Mouse (Mus musculus) layer of hippocampus, adult 2 months (tissue): ENCODE data around the gene Gm20538. TPM values are rescaled to one million over a fixed set of nuclear protein-coding genes. Genes with fewer than 3 reads are reported as not detected.
A peak's percentile ranks its signal among the peaks of the same experiment; 100 is the strongest.

ENCODE experiments used
- DNase-seq, 2 experiments: peaks; one replicate each; pipeline ENCODE4 v3.0.0; 2022; ENCODE audit warnings: low spot score in 2 of 2
- H3K27ac ChIP-seq: fragments of 200-600 bp; 2 replicates; pipeline ENCODE4 v1.8.1; 2022
- H3K4me3 ChIP-seq: fragments of 200-600 bp; 2 replicates; pipeline ENCODE4 v1.8.1; 2022; ENCODE audit warnings: mild to moderate bottlenecking
- CTCF ChIP-seq: fragments of 200-600 bp; conservative IDR thresholded peaks from 2 replicates; pipeline ENCODE4 v1.8.1; 2022; ENCODE audit warnings: antibody characterized with exemption, mild to moderate bottlenecking, moderate library complexity
- total RNA-seq, 2 experiments: library from RNA; stranded (reverse); gene quantifications; 2 replicates each; pipeline ENCODE4 v1.2.3; 2021

Gene Gm20538
- total RNA-seq, 2 experiments from 2014 or later = not detected

DNA sequence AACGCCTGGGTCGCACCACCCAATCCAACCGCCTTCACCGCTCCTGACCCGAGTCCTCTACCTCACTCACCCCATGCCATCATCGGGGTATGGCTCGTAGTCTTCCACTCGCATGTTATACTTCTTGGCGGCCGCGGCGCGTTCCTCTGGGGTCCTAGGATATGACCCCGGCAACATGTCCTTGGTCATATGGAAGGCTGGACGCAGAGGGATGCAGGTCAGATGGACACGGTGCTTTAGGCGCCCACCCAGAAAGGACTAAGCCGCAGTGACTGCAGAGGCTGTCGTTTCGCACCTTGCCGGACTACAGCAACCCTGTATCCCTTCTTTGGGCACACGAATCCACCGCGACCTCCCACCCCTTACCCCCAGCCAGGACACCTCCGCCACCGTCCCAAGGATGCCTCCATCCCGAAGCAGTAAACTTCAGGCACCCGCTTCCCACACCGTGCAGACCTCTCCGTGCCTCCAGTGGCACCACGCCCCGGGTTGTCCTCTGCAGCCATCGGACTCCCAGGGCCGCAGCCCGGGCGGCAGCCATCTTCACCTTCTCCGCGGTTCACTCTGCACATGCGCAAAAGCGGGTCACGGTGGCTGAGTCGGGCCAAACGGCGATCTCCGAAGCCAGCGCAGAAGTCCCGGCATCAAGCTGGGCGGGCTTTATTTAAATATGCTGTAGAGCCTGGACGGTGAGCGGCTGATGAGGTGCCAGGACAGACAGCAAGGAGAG is 2.4 kb upstream of the Gm20538 start, which contains the start of gene Ndufb8:
Gene Ndufb8, minus strand, starts transcription at position 580 of the 730 bp plus-strand sequence.
- Histone ChIP-seq H3K27ac (peak within 1 kb of the TSS; percentile 96), H3K4me3 (peak within 1 kb of the TSS; percentile 85)
- peak; percentile 93 to 98 for DNase-seq
- no peak for TF ChIP-seq CTCF

DNA sequence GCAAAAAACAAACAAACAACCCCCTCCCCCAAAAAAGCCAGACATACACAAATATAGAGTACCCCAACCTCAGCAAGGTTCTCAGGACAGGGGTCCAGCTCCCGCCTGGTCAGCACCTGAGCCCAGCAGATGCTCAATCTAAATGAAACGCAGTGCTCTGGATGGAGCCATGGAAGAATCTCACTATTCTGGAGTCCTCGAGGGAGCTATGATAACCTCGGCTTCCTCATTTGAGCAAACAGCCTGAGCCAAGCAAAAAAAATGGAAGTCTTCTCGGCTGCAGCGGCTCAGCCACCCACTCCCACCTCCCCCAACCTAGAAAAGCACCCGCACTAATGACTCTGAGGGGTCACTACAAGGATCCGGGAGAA is 1.8 kb upstream of the Gm20538 start:
- no peak for DNase-seq
- Histone ChIP-seq H3K4me3 (peak overlapping the region; percentile 85), H3K27ac (peak overlapping the region; percentile 96)
- TF ChIP-seq CTCF = no peak

DNA sequence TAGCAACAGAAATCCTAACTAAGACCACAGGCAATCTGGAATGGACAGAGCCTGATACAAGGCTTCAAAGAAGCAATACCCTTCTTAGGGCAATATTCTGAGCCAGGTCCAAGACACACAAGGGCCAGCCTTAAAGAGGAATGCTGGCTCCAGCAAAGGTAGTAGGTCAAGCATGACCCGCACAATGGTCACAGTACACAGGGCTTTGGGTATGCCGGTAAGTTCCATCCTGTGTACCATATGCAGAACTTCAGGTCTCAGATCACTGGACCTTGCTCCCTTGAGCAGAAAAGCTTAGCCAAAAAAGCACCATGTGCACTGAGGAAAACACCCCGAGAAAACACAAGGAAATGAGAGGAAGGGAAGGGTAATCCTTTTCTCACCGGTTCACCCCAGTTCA is 655 bp upstream of the Gm20538 start:
- DNase-seq = no peak
- no peak for TF ChIP-seq CTCF
- Histone ChIP-seq H3K4me3 (no peak overlapping the region; the same call in 1 of the 2 replicates), H3K27ac (no peak overlapping the region)

DNA sequence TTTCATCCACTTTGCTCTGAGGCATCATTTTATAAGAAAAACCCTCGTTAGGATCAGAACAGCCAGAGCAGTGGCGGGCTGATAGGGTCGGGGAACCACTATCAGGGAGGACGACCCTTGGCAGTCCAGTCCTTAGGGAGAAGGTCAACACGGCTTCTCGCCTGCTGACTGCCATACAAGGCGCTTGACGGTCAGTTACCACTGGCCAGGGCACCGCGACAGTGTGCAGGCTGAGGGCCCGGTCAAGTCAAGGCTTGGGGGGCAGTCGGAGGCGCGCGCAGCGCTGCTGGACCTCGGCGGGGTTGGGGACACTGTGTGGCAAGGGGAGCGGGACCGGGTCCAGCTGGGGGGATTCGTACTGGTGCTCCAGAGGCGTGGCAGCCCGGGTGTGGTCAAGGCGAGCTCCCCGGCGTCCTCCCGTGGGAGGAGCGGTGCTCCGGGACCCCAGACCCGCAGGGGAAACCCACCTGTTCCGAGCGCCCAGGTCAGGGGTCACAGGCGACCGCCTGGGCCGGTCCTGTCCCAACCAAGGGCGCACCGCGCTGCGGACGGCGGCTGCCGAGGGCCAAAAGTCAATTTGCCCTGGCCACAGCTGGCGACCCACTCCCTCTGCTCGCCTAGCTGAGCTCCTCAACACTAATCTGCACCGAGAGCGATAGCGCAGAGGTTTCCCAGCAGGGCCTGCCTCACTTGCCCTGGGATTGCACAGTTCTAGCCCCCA is 7.2 kb downstream of the Gm20538 start, which contains the start of gene Sec31b:
Gene Sec31b, minus strand, starts transcription at position 544 of the 721 bp plus-strand sequence.
- TF ChIP-seq CTCF = no peak
- DNase-seq = no peak
- H3K4me3 ChIP-seq = peak within 1 kb of the TSS; percentile 47
- no peak within 1 kb of the TSS for H3K27ac ChIP-seq

DNA sequence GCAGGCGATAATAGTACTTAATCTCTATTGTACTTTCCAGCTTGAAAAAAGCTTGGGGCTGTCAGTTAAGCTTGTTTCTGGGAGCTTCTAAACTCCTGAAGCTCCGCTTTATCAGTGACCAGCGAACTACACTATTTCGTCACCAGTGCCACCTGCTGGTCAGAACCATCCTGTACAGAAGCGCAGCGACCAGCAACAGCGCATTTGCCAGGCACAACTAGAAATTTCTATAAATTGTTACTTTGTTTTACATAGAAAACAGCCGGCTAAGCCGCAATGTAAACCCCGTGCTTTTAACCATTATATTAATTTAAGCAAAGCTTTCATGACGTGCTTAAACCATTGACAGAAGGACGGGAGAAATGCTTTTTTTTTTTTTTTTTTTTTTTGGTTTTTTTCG is 7.9 kb downstream of the Gm20538 start:
- peak overlapping the region; percentile 47 for H3K4me3 ChIP-seq
- peak; percentile 88 for TF ChIP-seq CTCF
- H3K27ac ChIP-seq = no peak overlapping the region
- DNase-seq = peak; percentile 41 to 81

DNA sequence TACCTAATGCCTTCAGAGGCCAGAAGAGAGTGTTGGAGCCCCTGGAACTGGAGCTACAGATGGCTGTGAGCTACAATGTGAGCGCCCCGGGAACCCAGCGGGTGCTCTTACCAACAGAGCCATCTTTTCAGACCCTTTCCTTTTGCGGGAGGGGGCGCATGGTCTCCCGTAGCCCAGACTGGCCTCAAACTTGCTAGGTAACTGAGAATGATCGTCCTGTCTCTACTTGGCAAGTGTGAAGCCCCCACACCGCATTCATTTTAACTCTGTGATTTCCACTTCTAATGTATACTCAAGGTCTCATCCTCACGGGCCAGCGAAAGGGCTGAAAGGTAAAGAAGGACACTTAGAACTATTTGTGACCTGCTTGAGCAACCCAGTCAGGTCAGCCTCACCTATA is 8.3 kb downstream of the Gm20538 start:
- Histone ChIP-seq H3K27ac (no peak overlapping the region), H3K4me3 (no peak overlapping the region)
- TF ChIP-seq CTCF = no peak
- DNase-seq = no peak

DNA sequence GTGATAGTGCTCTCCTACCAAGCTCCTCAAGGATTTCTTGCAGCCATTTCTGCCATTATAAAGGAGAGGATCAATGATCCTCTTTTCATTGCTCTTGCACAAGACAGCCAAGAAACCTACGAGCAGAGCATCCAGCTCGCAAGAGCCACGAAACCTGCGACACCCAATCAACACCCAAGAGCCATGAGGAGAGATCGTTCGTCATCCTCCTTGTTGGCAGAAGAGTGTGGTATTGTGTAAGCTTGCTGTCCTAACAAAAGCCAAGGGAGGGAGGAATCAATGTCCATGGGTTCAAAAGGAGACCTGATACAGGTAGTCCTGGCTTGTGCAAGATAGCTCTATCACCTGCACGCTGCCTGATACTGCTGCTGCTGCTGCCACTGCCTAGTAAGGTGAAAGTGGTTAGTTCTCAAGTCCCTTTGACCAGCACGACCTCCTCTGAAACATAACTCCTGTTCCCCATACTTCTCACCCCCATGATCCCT is 9.9 kb downstream of the Gm20538 start:
- Histone ChIP-seq H3K27ac (no peak overlapping the region), H3K4me3 (no peak overlapping the region)
- DNase-seq = no peak
- TF ChIP-seq CTCF = no peak

DNA sequence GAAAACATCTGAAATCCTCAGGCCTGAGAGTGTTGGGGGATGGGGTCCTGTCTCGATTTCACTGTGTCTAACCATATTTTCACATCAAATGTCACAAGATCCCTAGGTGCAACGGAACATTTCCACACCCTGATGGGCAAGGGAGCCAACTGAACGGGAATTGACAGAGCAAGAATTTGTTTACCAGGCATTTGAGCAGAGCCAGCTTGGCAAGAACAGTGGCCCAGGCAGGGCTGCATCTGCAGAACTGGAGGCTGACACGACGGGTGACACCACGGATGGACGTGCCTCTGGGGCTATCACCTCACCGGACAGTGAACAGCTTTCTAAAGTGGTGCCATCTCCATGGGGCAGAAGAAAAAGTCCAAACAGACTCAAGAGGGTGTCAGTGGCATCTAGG is 15.2 kb downstream of the Gm20538 start:
- no peak overlapping the region for H3K27ac ChIP-seq
- DNase-seq = no peak
- no peak overlapping the region for H3K4me3 ChIP-seq
- no peak for TF ChIP-seq CTCF

DNA sequence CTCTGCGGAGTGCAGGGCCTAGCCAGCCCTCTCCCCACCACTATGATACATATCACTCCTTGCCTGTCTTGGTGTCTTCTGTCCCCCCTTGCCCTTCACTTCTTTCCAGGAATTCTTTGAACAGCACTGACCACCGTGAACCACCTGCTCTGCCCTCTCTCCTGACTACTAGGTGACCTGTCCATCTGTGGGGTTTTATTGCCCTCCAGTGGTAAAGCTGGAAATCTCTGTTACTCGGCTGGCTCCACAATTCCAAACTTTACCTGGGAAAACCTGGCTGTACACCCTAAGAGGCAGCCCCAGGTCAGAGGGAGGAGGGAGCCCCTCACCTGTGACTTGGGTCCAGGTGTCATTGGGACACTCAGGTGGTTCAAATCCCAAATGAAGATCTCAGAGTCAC is 17.3 kb downstream of the Gm20538 start:
- TF ChIP-seq CTCF = peak; percentile 73
- Histone ChIP-seq H3K27ac (no peak overlapping the region), H3K4me3 (no peak overlapping the region)
- DNase-seq = no peak

DNA sequence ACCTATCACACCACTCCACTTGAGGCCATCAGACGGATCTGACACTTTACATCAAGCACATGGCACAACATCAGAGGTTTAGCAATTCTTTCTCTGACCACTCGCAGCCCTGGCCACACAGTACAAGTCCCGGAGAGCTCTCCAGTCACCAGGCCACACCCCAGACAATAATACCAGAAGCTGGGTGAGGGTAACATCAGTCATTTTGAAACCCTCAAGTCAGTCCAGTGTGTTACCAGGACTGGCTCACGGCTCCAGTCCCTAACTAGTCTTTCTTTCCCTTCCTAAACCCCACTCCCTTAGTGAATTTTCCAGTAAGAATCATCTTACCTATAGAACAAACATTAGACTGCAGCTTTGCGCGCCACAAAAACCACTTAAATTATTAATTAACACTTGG is 22.6 kb downstream of the Gm20538 start:
- H3K4me3 ChIP-seq = no peak overlapping the region
- no peak for TF ChIP-seq CTCF
- DNase-seq = no peak
- no peak overlapping the region for H3K27ac ChIP-seq

DNA sequence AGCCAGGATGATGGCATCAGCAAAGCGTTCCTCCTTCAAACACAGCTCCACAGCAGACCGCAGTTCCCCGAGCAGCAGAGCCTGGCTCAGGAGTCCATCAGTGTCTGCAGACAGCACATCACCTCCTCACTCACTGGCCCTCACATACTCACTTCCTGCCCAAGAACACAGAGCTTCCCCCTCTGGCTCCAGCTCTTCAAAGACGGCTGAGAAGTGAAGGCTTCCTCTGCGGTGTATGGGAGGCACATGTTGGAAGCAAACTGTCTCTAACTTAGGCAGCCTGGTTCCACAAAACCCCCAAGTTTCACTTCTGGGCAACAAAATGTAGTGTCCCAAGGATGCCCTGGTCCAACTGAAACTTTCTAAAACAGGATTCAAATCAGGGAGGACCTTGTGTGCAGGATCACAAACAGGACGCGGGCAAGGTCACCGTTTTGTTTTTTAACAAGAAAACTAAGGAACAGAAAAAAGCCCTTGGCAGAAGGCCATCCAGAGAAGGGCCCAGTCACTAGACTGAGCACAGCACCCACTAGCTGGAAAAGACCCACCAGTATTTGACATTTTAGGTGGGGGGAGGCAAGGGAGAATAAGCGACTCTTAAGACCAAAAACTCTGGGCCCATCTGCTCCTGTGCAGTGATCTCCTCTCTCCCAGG is 27.0 kb downstream of the Gm20538 start:
- Histone ChIP-seq H3K27ac (no peak overlapping the region), H3K4me3 (no peak overlapping the region)
- DNase-seq = no peak
- no peak for TF ChIP-seq CTCF

DNA sequence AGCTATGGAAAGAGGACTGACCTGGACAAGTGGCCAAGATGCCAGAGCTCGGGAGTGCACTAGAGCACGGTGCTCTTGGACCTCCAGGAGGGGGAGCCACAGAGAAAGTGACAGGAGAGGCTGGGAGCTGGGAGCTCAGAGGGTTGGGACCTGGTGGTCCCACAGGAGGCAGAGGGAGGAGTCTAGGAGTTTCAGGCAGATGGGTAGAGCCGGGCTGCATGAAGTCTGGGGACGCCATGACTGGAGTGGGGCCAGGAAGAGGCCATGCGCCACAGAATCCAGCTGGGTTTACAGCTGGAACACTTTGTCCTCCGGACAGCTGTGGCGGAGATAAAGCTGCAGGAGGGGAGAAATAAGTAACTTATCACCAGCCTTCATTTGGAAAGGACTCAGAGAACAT is 33.5 kb downstream of the Gm20538 start:
- peak; percentile 53 for TF ChIP-seq CTCF
- no peak overlapping the region for H3K4me3 ChIP-seq
- no peak for DNase-seq
- H3K27ac ChIP-seq = no peak overlapping the region

DNA sequence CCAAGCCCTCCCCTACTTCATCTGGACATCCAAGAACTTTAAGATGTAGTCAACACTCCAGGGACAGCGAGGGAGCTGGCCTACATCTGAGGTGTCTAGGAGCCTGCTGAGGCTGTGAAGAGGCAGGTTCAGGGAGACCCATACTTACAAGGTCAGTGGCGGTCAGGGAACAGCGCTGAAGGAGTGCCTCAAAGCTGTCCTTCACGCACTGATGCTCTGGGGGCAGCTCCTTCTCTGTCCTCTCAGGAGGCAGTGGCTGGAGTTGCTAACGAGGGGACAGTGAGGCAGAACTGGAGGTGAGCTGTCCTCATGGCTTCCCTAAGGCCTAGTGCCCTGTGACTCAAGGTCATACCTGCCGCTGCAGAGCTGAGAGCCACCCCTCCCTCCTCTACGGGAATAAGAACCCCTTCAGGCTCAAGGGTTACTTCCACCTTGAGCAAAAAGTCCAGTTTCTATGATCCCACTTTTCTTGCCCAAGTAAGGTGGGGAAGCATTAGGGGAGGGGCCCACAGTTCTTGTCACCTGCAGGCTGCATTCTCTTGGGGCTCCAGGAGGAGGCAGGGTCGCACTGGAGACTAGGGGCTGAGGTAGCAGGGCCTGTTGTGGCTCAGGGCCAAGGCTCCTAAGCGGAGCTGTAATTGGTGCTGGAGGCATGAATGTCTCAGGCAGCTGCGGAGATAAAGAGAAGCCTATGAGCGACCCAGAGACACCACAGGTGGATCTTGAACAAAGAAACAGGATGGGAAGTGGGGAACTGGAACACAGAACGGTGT is 34.4 kb downstream of the Gm20538 start:
- TF ChIP-seq CTCF = peak; percentile 18
- H3K4me3 ChIP-seq = no peak overlapping the region
- no peak for DNase-seq
- H3K27ac ChIP-seq = no peak overlapping the region
